Mouse (Mus musculus): ENCODE data around the gene Scamp3. TPM values are rescaled to one million over a fixed set of nuclear protein-coding genes. Genes with fewer than 3 reads are reported as not detected.
"Not testable (repeated sequence)": the region's sequence is repeated elsewhere in the genome, so short reads cannot be mapped to it uniquely, and the experiment has no call there.

Gene Scamp3
- polyA plus RNA-seq, 1 experiment from 2014 or later: 135 TPM

- peaks cover 11% of the 10 kb centered on the region for H3K4me1 ChIP-seq (replicated peaks)
- ATAC-seq (ENCODE audit: low read depth): no peak
- peaks cover 73% of the 10 kb centered on the region for H3K36me3 ChIP-seq
- 93% methylated on average over 7 of the region's 7 CpGs for WGBS
- H3K27ac ChIP-seq (replicated peaks): no peak overlapping the region
- H3K4me2 ChIP-seq: no peak overlapping the region
- H3K27me3 ChIP-seq: no peaks in the 10 kb centered on the region
- H3K9ac ChIP-seq: no peak overlapping the region
- H3K9me3 ChIP-seq: no peaks in the 10 kb centered on the region
- no peak overlapping the region for H3K4me3 ChIP-seq
These were observed 28.8 kb downstream of the Scamp3 start for GRCm38 (mm10) chr3:89206079-89206478.

- no peak for ATAC-seq (ENCODE audit: low read depth)
- H3K27ac ChIP-seq (replicated peaks): no peak overlapping the region
- WGBS: 94% methylated on average over 2 of the region's 2 CpGs
- H3K27me3 ChIP-seq: no peaks in the 10 kb centered on the region
- no peaks in the 10 kb centered on the region for H3K9me3 ChIP-seq
- peaks cover 14% of the 10 kb centered on the region for H3K4me1 ChIP-seq (replicated peaks)
- H3K4me2 ChIP-seq: no peak overlapping the region
- no peak overlapping the region for H3K4me3 ChIP-seq
- H3K36me3 ChIP-seq: peaks cover 73% of the 10 kb centered on the region
- no peak overlapping the region for H3K9ac ChIP-seq
These were observed 29.4 kb downstream of the Scamp3 start for GRCm38 (mm10) chr3:89206695-89207094.

- 93% methylated on average over 13 of the region's 13 CpGs for whole genome bisulfite sequencing
- Histone ChIP-seq H3K9ac (no peak overlapping the region), H3K36me3 (peaks cover 73% of the 10 kb centered on the region), H3K4me3 (no peak overlapping the region), H3K27me3 (no peaks in the 10 kb centered on the region), H3K4me1 (replicated peaks) (peaks cover 25% of the 10 kb centered on the region), H3K9me3 (no peaks in the 10 kb centered on the region), H3K4me2 (no peak overlapping the region), H3K27ac (replicated peaks) (no peak overlapping the region)
- no peak for ATAC-seq (ENCODE audit: low read depth)
These were observed 30.9 kb downstream of the Scamp3 start for GRCm38 (mm10) chr3:89208075-89208657.

GRCm38 (mm10) chr3:89208736-89209135 is 31.5 kb downstream of the Scamp3 start:
- 89% methylated on average over 6 of the region's 6 CpGs for WGBS
- Histone ChIP-seq H3K4me1 (replicated peaks) (peaks cover 23% of the 10 kb centered on the region), H3K27ac (replicated peaks) (no peak overlapping the region), H3K27me3 (no peaks in the 10 kb centered on the region), H3K9ac (no peak overlapping the region), H3K36me3 (peaks cover 73% of the 10 kb centered on the region), H3K9me3 (no peaks in the 10 kb centered on the region), H3K4me3 (no peak overlapping the region), H3K4me2 (no peak overlapping the region)
- no peak for ATAC-seq (ENCODE audit: low read depth)

GRCm38 (mm10) chr3:89209731-89210130 is 32.5 kb downstream of the Scamp3 start:
- H3K9ac ChIP-seq: no peak overlapping the region
- no peak overlapping the region for H3K4me2 ChIP-seq
- H3K36me3 ChIP-seq: peaks cover 63% of the 10 kb centered on the region
- ATAC-seq (ENCODE audit: low read depth): no peak
- 89% methylated on average over 7 of the region's 7 CpGs for WGBS
- H3K9me3 ChIP-seq: no peaks in the 10 kb centered on the region
- peaks cover 24% of the 10 kb centered on the region for H3K4me1 ChIP-seq (replicated peaks)
- H3K4me3 ChIP-seq: no peak overlapping the region
- H3K27me3 ChIP-seq: no peaks in the 10 kb centered on the region
- H3K27ac ChIP-seq (replicated peaks): no peak overlapping the region

GRCm38 (mm10) chr3:89210162-89210561 is 32.9 kb downstream of the Scamp3 start:
- Histone ChIP-seq H3K36me3 (peaks cover 59% of the 10 kb centered on the region), H3K4me2 (no peak overlapping the region)
- WGBS: 88% methylated on average over 13 of the region's 13 CpGs

GRCm38 (mm10) chr3:89210731-89211130 is 33.5 kb downstream of the Scamp3 start:
- ATAC-seq (ENCODE audit: low read depth): no peak
- Histone ChIP-seq H3K9ac (no peak overlapping the region), H3K27ac (replicated peaks) (no peak overlapping the region), H3K36me3 (peaks cover 53% of the 10 kb centered on the region), H3K9me3 (no peaks in the 10 kb centered on the region), H3K4me3 (no peak overlapping the region), H3K4me1 (replicated peaks) (peaks cover 34% of the 10 kb centered on the region), H3K27me3 (no peaks in the 10 kb centered on the region), H3K4me2 (no peak overlapping the region)
- WGBS: 77% methylated on average over 7 of the region's 7 CpGs

More at GRCm38 (mm10) chr3:89210162-89210561, 32.9 kb downstream of the Scamp3 start:
- H3K4me3 ChIP-seq: no peak overlapping the region
- no peak overlapping the region for H3K27ac ChIP-seq (replicated peaks)
- no peak for ATAC-seq (ENCODE audit: low read depth)
- no peaks in the 10 kb centered on the region for H3K9me3 ChIP-seq
- H3K9ac ChIP-seq: no peak overlapping the region
- no peaks in the 10 kb centered on the region for H3K27me3 ChIP-seq
- H3K4me1 ChIP-seq (replicated peaks): peaks cover 29% of the 10 kb centered on the region

- peak overlapping the region; percentile 75 for H3K4me3 ChIP-seq
- WGBS: under 1% methylated on average over 69 of the region's 69 CpGs
- H3K4me2 ChIP-seq: peak overlapping the region; percentile 73
- peak overlapping the region; percentile 97 for H3K27ac ChIP-seq (replicated peaks)
- peaks cover 21% of the 10 kb centered on the region for H3K36me3 ChIP-seq
- peak overlapping the region; percentile 81 for H3K9ac ChIP-seq
- peaks cover 45% of the 10 kb centered on the region for H3K4me1 ChIP-seq (replicated peaks)
- peak; percentile 88 for ATAC-seq (ENCODE audit: low read depth)
- H3K9me3 ChIP-seq: no peaks in the 10 kb centered on the region
- H3K27me3 ChIP-seq: no peaks in the 10 kb centered on the region
These were observed 36.7 kb downstream of the Scamp3 start for GRCm38 (mm10) chr3:89213803-89214530.

- H3K36me3 ChIP-seq: peaks cover 19% of the 10 kb centered on the region
- under 1% methylated on average over 19 of the region's 19 CpGs for WGBS
- H3K27me3 ChIP-seq: no peaks in the 10 kb centered on the region
- no peaks in the 10 kb centered on the region for H3K9me3 ChIP-seq
- H3K4me2 ChIP-seq: peak within 1 kb of the TSS; percentile 73
- peak within 1 kb of the TSS; percentile 97 for H3K27ac ChIP-seq (replicated peaks)
- ATAC-seq (ENCODE audit: low read depth): peak; percentile 20
- peak within 1 kb of the TSS; percentile 75 for H3K4me3 ChIP-seq
- H3K9ac ChIP-seq: peak within 1 kb of the TSS; percentile 81
- peaks cover 52% of the 10 kb centered on the region for H3K4me1 ChIP-seq (replicated peaks)
These were observed 37.6 kb downstream of the Scamp3 start, which contains the start of gene Thbs3 for GRCm38 (mm10) chr3:89214681-89215411. Gene Thbs3, plus strand, starts transcription at chr3:89215180.

GRCm38 (mm10) chr3:89215853-89216252 is 38.6 kb downstream of the Scamp3 start:
- no peaks in the 10 kb centered on the region for H3K9me3 ChIP-seq
- peak; percentile 22; the same call in 1 of the 2 replicates for ATAC-seq (ENCODE audit: low read depth)
- peak overlapping the region; percentile 75 for H3K4me3 ChIP-seq
- H3K4me2 ChIP-seq: peak overlapping the region; percentile 73
- H3K9ac ChIP-seq: peak overlapping the region; percentile 81
- H3K27me3 ChIP-seq: no peaks in the 10 kb centered on the region
- peaks cover 9% of the 10 kb centered on the region for H3K36me3 ChIP-seq
- peak overlapping the region; percentile 97 for H3K27ac ChIP-seq (replicated peaks)
- H3K4me1 ChIP-seq (replicated peaks): peaks cover 55% of the 10 kb centered on the region
- WGBS: 0% methylated on average over 6 of the region's 6 CpGs

- H3K9ac ChIP-seq; ATAC-seq (ENCODE audit: low read depth); H3K4me3 ChIP-seq; H3K27ac ChIP-seq (replicated peaks); H3K27me3 ChIP-seq; H3K9me3 ChIP-seq: not testable (repeated sequence)
- peak overlapping the region; percentile 73 for H3K4me2 ChIP-seq
- peaks cover 60% of the 10 kb centered on the region for H3K4me1 ChIP-seq (replicated peaks)
- peaks cover 10% of the 10 kb centered on the region for H3K36me3 ChIP-seq
- 77% methylated on average over 7 of the region's 7 CpGs for WGBS
These were observed 39.1 kb downstream of the Scamp3 start for GRCm38 (mm10) chr3:89216407-89216806.

- no peak overlapping the region for H3K27ac ChIP-seq (replicated peaks)
- H3K27me3 ChIP-seq: no peaks in the 10 kb centered on the region
- H3K4me1 ChIP-seq (replicated peaks): peaks cover 49% of the 10 kb centered on the region
- H3K4me3 ChIP-seq: no peak overlapping the region
- ATAC-seq (ENCODE audit: low read depth): no peak
- no peak overlapping the region for H3K9ac ChIP-seq
- no peaks in the 10 kb centered on the region for H3K9me3 ChIP-seq
- 86% methylated on average over 1 of the region's 1 CpGs for WGBS
- H3K4me2 ChIP-seq: no peak overlapping the region
- peaks cover 19% of the 10 kb centered on the region for H3K36me3 ChIP-seq
These were observed 41.0 kb downstream of the Scamp3 start for GRCm38 (mm10) chr3:89218271-89218670.

Measured in neural tube, embryonic 13.5 days (tissue).